Mouse (Mus musculus) lung, embryonic 16.5 days (tissue): ENCODE results near the gene Prss40. TPM values are rescaled to one million over a fixed set of nuclear protein-coding genes. Genes with fewer than 3 reads are reported as not detected.

Experiments
- ATAC-seq: fragments of 200-750 bp; cut with Nextera tagmentation; 2 replicates; pipeline ENCODE4 v1.8.0; 2017; ENCODE audit warnings: low read depth, mild to moderate bottlenecking, moderate library complexity
- H3K27ac ChIP-seq: fragments of 300-500 bp; sonication (generic); 2 replicates; pipeline ENCODE4 v1.5.1; 2014; ENCODE audit warnings: mild to moderate bottlenecking, control low read depth, low read length
- H3K27me3 ChIP-seq: fragments of 300-500 bp; sonication (generic); 2 replicates; pipeline ENCODE4 v1.6.1; 2014; ENCODE audit warnings: low read depth, low read length, mixed read lengths; ENCODE audit not compliant: control insufficient read depth, insufficient read depth
- H3K36me3 ChIP-seq: fragments of 300-500 bp; sonication (generic); 2 replicates; pipeline ENCODE4 v1.6.1; 2014; ENCODE audit warnings: low read length; ENCODE audit not compliant: control insufficient read depth, insufficient read depth
- H3K4me1 ChIP-seq: fragments of 300-500 bp; sonication (generic); replicated peaks from 2 replicates; pipeline ENCODE4 v1.6.1; 2014; ENCODE audit warnings: low read length, mixed read lengths; ENCODE audit not compliant: control insufficient read depth, insufficient read depth
- H3K4me2 ChIP-seq: fragments of 300-500 bp; sonication (generic); 2 replicates; pipeline ENCODE4 v1.6.1; 2014; ENCODE audit warnings: low read depth, low read length, control low read depth
- H3K4me3 ChIP-seq: fragments of 300-500 bp; sonication (generic); 2 replicates; pipeline ENCODE4 v1.5.1; 2014; ENCODE audit warnings: mild to moderate bottlenecking, low read length, control low read depth
- H3K9ac ChIP-seq: fragments of 300-500 bp; sonication (generic); 2 replicates; pipeline ENCODE4 v1.6.1; 2014; ENCODE audit warnings: low read length, control low read depth
- H3K9me3 ChIP-seq: fragments of 300-500 bp; sonication (generic); 2 replicates; pipeline ENCODE4 v1.6.1; 2016; ENCODE audit warnings: low read length; ENCODE audit not compliant: control insufficient read depth
- WGBS: fragments of 180-500 bp; shearing (Covaris S2); extraction: QIAGEN DNeasy Blood & Tissue Kit; methylation state at CpG from one replicate; pipeline ENCODE4 v1.1.7; 2014; 5-methylcytosine and 5-hydroxymethylcytosine counted together
- polyA plus RNA-seq: library from polyadenylated mRNA; unstranded; fragments of >200 nt; fragmentation: Nextera tagmentation; extraction: Ambion mirVana; gene quantifications from 2 replicates; pipeline ENCODE4 v1.2.1, GENCODE M21; 2015

Gene Prss40
- polyA plus RNA-seq, 1 experiment from 2014 or later = not detected

DNA sequence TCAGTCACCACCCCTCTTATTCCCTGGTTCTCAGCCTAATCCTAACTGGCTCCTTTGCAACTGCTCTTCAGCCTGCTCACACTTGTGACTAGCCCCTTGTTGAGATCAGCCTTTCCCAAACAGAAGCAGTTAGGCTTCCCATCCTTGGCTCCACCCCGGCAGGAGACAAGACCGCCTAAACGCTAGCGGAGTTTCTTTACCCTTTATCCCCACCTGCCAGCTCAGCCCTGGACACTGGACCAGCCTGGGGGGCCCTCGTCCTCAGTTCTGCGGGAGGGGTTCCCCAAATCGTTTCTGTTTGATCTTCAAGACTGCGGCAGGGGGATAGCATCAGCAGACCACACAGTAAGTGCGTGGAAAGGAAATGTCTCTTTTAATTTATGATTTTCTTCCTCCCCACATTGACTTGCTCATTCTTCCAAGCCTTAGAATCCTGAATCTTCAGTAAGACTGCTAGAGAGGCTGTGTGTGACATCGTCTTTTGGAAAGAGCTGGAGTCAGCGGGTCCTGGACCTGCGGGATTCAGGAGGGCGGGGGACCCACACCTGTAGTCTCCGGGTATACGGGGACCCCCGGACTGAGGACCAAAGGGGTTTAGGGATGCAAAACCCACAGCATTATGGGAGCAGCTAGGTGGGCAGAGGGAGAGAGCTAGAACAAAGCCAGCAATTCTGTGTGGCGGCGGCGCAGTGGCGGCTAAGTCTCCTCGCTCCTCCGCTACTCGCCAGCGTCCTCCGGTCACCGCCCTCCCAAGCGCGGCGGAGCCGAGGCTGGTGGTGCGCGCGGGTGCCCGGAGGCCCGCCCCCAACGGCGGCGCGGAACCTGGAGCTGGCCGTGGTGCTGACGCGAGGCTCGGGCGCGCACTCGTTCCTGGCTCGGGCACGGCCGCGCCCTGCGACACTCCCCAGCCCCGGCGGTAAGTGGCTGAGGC is 18.4 kb upstream of the Prss40 start, which contains the start of gene Amer3:
Gene Amer3, plus strand, starts transcription at position 807 of the 931 bp plus-strand sequence.
- Histone ChIP-seq H3K4me3 (peak within 1 kb of the TSS; percentile 38), H3K9me3 (no peaks in the 10 kb centered on the region), H3K4me1 (peaks cover 3% of the 10 kb centered on the region), H3K4me2 (peak within 1 kb of the TSS; percentile 62), H3K9ac (no peak within 1 kb of the TSS), H3K36me3 (no peaks in the 10 kb centered on the region), H3K27ac (no peak within 1 kb of the TSS), H3K27me3 (peaks cover 17% of the 10 kb centered on the region)
- ATAC-seq = peak; percentile 92
- WGBS = under 1% methylated on average over 50 of the region's 53 CpGs

DNA sequence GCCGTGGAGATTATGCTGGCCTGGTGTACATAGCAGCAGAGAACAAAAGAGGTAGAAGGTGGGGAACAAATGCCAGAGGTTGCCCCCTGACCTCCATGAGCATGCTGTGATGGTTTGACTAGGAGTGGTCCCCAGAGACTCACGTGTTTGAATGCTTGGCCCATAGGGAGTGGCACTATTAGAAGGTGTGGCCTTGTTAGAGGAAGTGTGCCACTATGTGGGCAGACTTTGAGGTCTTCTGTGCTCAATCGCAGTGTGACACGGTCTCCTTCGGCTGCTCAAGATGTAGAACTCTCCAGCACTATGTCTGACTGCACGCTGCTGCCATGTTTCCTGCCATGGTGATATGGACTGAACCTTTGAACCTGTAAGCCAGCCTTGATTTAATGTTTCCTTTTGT is 12.5 kb upstream of the Prss40 start:
- no peak for ATAC-seq
- no peak overlapping the region for H3K9ac ChIP-seq
- H3K4me2 ChIP-seq = no peak overlapping the region
- H3K36me3 ChIP-seq = no peaks in the 10 kb centered on the region
- H3K4me1 ChIP-seq = no peaks in the 10 kb centered on the region
- H3K9me3 ChIP-seq = no peaks in the 10 kb centered on the region
- peaks cover 3% of the 10 kb centered on the region; the same call in 1 of the 2 replicates for H3K27me3 ChIP-seq
- no peak overlapping the region for H3K4me3 ChIP-seq
- H3K27ac ChIP-seq = no peak overlapping the region
- WGBS = 79% methylated on average over 6 of the region's 6 CpGs

DNA sequence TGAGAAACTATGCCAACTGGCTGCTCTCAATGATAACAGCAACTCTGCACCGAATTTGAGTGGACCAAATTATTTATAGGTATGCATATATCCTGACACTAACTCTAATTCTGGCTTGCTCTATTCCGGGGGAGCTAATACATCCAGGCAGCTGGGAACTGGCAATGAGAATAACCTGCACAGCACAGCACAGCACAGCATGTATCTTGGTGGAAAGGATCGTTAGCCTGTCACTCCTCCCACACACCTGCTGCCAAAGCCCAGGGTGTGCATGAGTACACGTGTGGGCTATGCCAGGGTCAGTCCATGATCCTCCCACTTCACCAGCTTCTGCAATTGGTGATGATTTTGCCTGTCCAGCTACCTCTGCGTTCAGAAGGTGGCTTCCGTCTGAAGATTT is 10.7 kb upstream of the Prss40 start:
- no peak overlapping the region for H3K27ac ChIP-seq
- H3K27me3 ChIP-seq = no peaks in the 10 kb centered on the region
- no peak overlapping the region for H3K4me2 ChIP-seq
- H3K9me3 ChIP-seq = no peaks in the 10 kb centered on the region
- H3K36me3 ChIP-seq = no peaks in the 10 kb centered on the region
- no peak for ATAC-seq
- H3K9ac ChIP-seq = no peak overlapping the region
- H3K4me1 ChIP-seq = no peaks in the 10 kb centered on the region
- 72% methylated on average over 6 of the region's 6 CpGs for WGBS
- H3K4me3 ChIP-seq = no peak overlapping the region

DNA sequence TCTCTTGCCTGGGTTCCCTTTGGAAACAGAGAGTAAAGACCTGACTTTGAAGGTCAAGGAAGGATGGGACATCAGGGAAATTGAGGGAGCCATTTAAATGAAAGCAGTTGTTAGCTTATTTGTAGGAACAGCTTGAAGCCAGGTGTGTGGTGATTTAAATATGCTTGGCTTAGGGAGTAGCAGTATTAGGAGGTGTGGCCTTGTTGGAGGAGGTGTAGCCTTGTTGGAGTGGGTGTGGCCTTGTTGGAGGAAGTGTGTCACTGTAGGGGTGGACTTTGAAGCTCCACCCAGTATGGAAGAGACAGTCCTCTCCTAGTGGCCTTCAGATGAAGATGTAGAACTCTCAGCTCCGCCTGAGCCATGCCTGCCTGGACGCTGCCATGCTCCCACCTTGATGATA is 9.1 kb upstream of the Prss40 start:
- Histone ChIP-seq H3K4me2 (no peak overlapping the region), H3K27ac (no peak overlapping the region), H3K9ac (no peak overlapping the region), H3K27me3 (no peaks in the 10 kb centered on the region), H3K4me1 (no peaks in the 10 kb centered on the region), H3K4me3 (no peak overlapping the region), H3K36me3 (no peaks in the 10 kb centered on the region), H3K9me3 (no peaks in the 10 kb centered on the region)
- no peak for ATAC-seq
- 89% methylated on average over 2 of the region's 2 CpGs for WGBS

DNA sequence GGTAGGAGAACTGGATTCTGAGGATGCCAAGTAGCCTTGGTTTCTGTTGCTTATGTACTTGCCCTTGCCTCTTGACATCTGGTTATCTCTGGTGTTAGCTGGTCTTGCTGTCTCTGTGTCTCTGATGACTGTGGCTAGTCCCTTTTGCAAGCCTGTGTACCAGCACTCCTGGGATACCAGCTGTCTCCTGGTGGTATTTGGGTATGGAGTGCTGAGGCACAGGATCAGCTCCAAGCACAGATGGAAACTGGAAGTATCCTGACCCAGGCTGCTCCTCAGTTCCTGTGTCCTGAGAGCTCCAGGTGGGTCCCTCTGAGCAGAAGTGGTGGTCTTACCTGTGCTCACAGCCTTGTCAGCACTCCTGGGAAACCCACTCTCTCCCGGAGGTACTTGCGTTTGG is 7.4 kb upstream of the Prss40 start:
- 90% methylated on average over 2 of the region's 2 CpGs for WGBS
- no peaks in the 10 kb centered on the region for H3K27me3 ChIP-seq
- no peak overlapping the region for H3K9ac ChIP-seq
- ATAC-seq = no peak
- H3K27ac ChIP-seq = no peak overlapping the region
- no peaks in the 10 kb centered on the region for H3K4me1 ChIP-seq
- no peaks in the 10 kb centered on the region for H3K36me3 ChIP-seq
- H3K9me3 ChIP-seq = no peaks in the 10 kb centered on the region
- no peak overlapping the region for H3K4me2 ChIP-seq
- no peak overlapping the region for H3K4me3 ChIP-seq

DNA sequence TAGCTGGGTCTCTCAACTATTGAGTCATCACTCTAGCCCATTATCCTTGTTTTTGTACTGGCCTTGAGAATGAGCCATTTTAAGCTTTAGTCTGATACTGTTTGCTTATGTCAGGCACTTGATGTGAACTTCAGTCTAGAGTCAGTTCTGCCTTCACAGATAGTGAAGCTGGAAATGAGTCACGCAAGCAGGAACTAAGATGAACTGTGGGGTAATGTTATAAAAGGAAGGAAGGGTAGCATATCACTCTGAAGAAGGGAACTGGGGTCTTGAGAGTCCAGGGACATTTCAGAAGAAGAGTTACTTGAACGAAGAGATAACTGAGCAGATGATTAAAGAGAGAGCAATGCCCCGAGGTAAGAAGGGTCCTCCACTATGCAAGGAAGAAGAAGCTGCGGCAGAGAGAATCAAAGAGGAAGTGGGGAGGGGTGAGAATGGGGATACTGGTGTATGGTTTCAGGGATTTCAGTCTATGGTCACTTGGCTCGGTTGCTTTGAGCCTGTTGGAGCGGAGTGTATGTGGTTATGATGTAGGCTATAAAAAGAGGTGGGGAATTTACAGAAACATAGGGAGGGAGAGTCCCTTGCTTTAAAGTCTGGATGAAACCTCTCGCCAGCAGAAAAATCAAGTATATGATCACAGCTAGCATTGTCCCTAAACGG is 3.8 kb upstream of the Prss40 start:
- H3K9ac ChIP-seq = no peak overlapping the region
- ATAC-seq = no peak
- no peak overlapping the region for H3K4me2 ChIP-seq
- H3K27me3 ChIP-seq = no peaks in the 10 kb centered on the region
- no peak overlapping the region for H3K4me3 ChIP-seq
- 74% methylated on average over 8 of the region's 8 CpGs for WGBS
- H3K36me3 ChIP-seq = no peaks in the 10 kb centered on the region
- H3K27ac ChIP-seq = no peak overlapping the region
- no peaks in the 10 kb centered on the region for H3K4me1 ChIP-seq
- no peaks in the 10 kb centered on the region for H3K9me3 ChIP-seq

DNA sequence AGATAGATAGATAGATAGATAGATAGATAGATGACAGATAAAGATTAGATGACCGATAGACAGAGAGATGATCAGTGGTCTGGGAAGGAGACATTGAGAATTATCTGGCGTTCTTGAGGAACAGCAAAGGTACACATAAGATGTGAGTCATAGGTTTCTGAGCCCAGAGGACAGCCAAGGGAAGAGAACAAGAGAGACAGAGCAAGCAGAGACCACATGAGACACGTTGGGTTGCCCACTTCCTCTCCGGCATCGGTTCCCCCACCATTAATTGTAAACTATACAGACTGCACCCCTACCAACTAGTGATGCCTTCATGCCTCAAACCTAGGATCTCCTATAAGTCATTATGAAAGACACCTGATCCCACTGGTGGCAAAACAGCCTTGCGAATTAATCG is 6.5 kb downstream of the Prss40 start:
- Histone ChIP-seq H3K36me3 (no peaks in the 10 kb centered on the region), H3K9ac (no peak overlapping the region), H3K27me3 (no peaks in the 10 kb centered on the region), H3K27ac (no peak overlapping the region), H3K4me2 (no peak overlapping the region), H3K9me3 (no peaks in the 10 kb centered on the region), H3K4me3 (no peak overlapping the region), H3K4me1 (no peaks in the 10 kb centered on the region)
- WGBS = 76% methylated on average over 7 of the region's 7 CpGs
- no peak for ATAC-seq

DNA sequence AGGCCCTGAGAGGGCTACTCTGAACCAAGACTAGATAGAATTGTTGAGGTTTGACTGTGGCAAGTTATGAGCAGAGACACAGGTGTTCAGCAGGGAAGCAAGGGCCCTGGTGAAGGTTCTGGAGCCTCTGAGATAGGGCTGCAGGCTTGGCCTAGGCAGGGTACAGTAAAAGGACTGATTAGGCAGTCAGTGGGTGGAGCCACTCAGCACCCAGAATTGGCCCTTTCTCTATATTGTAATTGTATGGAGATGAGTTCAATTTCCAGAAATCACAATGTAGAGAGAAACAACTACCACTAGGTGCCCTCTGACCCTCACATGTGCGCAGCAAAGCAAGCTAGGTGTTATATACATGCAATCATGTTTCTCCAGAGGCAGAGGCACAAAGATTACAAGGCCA is 7.1 kb downstream of the Prss40 start:
- WGBS = 82% methylated on average over 1 of the region's 1 CpGs
- Histone ChIP-seq H3K27ac (no peak overlapping the region), H3K9ac (no peak overlapping the region), H3K9me3 (no peaks in the 10 kb centered on the region), H3K36me3 (no peaks in the 10 kb centered on the region), H3K27me3 (no peaks in the 10 kb centered on the region), H3K4me2 (no peak overlapping the region), H3K4me1 (no peaks in the 10 kb centered on the region), H3K4me3 (no peak overlapping the region)
- no peak for ATAC-seq

DNA sequence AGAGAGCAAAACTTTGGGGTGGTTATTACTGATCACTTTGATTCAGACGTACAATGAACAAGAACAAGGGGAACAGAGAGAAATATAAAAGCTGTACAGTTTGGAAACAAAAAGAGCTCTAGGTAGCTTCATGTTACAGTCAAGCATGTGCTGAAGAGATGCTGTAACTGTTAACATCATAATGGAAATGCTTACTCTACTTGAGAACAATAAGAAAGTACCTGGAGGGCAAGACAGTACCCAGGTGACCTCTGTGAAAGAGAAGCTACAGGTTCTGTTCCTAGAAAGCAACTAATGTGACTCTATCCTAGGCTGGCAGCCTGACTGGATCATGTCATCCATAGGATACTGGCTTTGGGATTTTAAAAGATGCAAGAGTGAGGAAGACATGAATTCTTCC is 13.7 kb downstream of the Prss40 start:
- Histone ChIP-seq H3K4me3 (no peak overlapping the region), H3K9ac (no peak overlapping the region), H3K4me1 (no peaks in the 10 kb centered on the region), H3K36me3 (no peaks in the 10 kb centered on the region), H3K4me2 (no peak overlapping the region), H3K9me3 (no peaks in the 10 kb centered on the region), H3K27me3 (no peaks in the 10 kb centered on the region), H3K27ac (no peak overlapping the region)
- WGBS = 52% methylated on average over 1 of the region's 1 CpGs
- no peak for ATAC-seq
